Mouse (Mus musculus) heart, postnatal 4 days (tissue): ENCODE data around the gene Stard5. TPM values are rescaled to one million over a fixed set of nuclear protein-coding genes. Genes with fewer than 3 reads are reported as not detected.
A peak's percentile ranks its signal among the peaks of the same experiment; 100 is the strongest.

ENCODE experiments used
- DNase-seq: peaks from one replicate; pipeline ENCODE4 v3.0.0; 2021
- total RNA-seq, 2 experiments: library from RNA; stranded (reverse); gene quantifications; 2 replicates each; pipeline ENCODE4 v1.2.3; 2021

Gene Stard5
- total RNA-seq, 2 experiments from 2014 or later, result 27.5 to 28.8 TPM

DNA sequence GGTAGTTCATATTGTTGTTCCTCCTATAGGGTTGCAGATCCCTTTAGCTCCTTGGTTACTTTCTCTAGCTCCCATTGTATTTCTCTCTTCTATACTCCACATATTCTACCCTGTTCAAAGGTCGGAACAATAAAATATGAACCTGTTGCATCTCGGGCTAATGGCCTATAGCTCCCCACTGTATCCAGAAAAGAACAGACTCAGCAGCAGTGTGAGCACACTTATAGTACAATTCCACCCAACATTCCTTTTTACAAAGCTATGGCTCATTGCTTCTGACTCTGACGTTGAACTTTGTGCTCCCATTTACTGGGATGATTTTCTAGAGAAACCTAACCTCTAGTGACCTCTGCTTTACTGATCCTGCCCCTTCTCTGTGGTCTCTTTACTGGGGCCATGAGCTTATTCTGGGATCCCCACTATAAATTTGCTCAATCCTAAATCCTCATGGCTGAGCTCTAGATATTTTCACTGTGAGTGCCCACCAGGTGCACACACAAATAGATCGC is 34.4 kb downstream of the Stard5 start:
- DNase-seq, result no peak

DNA sequence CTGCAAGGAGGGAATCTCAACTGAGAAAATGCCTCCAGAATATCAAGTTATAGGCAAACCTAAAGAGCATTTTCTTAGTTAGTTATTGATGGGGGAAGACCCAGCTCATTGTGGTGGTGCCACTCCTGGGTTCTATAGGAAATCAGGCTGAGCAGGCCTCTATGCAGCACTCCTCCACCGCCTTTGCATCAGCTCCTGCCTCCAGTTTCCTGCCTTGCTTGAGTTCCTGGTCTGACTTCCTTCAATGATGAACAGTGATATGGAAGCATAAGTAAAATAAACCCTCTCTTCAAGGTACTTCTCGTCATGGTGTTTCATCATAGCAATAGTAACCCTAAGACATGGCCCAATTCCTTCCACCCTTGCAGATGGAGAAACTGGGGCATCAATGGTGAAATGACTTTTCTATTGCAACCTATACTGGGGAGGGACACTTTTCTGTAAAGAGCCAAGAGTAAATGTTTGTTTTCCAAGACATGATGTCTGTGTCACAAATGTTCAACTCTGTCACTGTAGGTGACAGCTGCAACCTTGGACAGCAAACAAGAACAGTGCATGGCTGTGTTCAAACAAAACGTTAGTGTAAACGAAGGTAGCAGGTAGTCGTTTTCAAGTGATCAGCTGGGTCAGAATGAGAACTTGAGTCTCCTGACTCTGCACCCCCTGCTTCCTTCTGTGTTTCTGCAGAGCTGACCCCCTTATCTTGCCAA is 36.3 kb downstream of the Stard5 start:
- no peak for DNase-seq

DNA sequence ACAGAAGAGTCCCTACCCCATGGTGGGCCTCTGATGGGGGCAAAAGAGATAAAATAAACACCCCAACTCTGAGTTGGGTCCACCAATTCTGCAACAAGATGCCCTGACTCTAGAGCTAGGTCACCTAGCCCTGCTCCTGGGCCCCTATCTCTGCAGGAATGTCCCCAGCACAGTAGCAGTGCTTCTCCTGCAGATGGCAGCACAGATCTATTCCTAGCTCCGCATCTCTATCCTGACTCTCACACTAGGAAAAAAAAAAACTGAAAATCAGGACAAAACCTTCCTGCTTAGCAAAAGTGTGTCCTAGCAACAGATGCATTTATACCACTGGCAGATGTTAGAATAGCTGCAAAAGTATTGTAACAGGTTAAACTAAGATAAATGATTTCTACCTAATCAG is 37.0 kb downstream of the Stard5 start:
- peak; percentile 80 for DNase-seq

DNA sequence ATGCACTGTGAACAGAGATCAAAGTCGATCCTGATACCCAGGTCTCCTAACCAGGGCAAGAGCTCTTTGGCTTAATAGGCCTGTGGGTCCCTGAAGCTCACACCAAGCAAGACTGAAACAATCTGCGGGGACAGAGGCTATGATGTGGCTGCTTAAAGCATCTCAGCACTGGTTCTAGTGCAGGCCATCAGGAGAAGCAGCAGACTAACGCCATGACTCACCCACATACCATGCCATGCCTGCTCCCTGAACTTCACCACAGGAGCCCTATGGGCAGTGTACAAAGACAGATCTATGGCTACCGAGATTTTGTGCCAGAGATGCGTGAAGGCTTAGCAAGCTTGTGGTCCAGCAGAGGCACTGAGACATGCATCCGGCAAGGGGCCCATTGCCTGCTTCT is 39.8 kb downstream of the Stard5 start:
- no peak for DNase-seq

DNA sequence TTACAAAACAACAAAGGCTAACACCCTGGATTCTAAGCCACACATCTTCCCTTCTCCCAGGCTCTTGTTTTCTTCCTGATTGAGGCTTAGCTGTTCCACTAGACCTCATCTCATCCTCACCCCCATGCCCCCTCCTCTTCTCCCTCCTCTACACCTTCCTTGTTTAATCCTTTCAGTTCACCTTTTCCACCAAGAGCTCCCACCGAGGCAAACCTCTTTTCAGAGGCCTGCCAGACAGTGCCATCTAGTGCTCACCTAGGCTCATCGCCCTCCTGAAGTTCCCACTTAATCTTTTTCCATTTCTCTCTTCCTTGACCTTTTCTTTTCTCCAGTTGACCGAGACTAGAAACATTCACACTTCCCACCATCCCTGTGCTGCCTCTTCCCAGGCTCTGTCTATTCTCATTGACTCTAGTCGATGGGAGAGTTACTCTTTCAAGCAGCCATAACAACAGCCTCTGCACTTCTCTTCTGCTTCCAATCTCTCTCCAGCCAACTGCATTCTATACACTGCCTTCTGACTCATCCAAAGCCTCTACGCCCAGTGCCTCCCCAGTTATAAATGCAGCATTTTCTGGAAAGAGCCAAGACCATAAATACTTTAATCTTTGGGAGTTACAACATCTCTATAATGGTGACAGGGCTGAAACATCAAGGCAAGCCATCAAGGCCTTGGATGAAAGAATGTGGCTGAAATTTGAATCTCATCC is 43.9 kb downstream of the Stard5 start:
- DNase-seq, result peak; percentile 33

DNA sequence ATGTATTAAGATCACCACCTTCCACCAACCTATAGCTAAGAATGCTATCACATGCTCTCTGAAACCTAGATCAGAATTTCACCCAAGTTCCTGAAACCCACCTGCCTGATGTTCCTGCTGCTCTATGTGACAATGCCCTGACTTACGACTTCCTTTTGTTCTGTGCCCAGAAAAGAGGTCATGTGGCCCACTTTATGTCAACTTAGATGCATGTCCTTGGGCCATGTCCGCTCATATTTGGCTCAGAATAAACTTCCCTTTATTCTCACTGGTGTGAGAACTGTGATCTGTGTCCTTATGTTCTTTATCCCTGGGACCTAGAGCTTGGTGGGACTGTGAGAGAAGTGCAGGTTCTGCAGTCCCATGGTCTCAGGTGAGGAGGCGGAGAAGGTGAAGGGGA is 45.5 kb downstream of the Stard5 start:
- DNase-seq, result no peak

DNA sequence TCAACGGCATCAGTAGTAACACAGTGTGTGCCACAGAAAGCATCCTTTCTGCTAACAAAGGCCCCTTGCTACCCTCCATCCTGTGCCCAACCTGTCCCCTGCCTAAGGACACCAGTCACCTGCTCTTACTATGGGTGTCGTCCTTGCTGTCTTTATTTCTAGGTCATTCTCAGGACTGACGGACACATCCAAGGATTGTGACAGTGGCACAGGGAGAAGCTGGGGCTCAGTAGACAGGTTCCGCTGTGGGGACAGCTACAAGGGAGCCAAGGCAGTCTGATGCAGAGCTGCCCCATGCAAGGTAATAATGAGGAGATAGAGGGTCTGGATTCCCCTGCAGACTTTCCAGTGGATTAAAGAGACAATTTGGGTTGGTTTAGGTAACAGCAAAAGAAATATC is 46.7 kb downstream of the Stard5 start:
- DNase-seq, result no peak

DNA sequence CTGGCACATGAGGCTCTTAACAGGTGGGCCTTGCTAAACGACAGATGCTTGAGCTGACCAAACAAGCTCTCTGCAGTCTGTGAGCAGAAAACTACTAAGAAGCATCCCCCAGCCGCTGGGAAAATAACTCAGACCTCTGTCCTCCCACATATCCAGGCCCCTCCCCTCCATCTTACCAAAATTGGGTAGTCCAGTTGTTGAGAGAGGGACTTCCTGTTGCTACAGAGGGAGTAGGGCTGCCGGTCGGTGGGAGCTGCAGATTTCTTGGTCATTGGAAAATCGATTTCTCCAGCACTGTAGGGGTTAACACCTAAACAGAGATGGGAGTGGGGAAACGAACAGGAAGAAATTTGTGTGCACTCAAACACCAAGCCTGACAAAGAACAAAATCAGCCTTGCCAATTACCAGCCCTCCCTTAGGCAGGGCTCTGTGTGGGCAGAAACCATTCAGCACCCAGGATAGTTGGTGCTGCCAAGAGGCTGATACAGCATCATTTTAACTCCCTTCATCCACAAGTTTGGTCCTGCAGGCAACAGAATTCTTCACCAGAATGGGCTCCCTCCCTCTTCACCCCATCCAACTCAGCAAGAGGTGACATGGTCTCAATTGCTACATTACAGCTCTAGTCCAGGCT is 51.0 kb downstream of the Stard5 start:
- DNase-seq, result no peak

DNA sequence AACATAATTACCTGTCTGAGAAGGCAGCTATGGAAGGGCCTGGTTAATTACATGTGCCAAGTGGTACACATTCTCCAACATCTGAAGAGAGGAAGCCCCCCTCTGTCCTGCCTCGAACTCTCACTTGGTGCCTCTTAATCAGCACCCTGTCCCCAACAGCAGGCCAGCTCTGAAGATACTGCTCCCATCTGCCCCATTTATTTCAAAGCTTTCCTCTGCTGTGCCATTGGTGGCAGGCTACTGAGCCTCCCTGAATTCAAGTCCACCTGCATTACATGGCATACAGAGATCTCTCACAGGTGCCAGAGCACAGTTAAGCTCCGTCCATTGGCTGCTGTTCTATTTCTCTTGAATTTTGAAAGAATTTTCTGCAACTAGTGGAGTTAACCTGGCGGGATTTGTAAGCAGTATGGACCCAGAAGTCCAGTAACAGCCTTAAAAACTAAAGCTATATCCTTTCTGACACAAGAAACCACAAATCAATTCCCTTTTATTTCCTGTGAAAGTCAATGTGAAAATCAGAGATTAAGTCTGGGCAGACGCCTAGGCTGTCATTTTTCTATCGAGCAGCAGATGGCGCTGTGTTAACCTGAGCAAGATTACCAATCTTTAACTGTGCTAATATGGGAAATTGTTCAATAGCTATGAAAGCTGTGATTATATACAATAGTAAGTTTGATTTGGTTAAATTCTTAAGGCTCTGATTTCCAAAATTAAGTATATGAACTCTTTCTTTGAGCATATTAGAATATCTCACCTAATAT is 63.9 kb downstream of the Stard5 start:
- peak; percentile 28 for DNase-seq

DNA sequence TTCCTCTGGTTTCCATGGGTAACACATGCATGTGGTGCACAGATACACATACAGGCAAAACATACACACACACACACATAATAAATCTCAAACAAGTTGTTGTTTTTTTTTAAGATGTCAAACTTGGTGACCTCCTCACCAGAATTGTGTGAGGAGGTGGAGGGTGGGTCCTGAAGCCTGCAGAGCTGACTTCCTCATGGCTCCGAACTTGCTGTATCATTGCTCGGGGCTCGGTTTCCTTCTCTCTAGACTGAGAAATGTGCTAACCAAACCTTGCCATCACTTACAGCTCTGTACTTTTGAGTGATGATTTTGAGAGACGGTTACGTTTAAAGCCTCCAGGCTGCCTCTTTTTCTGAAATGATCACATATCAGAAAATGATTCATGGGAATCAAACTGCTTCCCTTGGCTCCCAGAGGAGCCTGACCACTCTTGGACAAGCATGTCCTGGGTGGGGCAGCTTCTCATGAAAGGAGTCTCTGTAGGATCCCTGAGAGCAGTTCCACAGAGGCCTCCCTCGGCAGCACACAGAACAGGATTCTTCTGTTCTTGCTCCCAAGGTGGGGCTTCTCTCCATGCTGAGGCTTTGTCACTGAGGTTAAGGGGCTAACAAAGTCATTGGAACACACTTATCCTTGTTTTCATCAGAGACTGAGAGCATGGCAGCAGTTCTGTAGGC is 67.4 kb downstream of the Stard5 start:
- DNase-seq, result no peak

Other genes starting within 250 kb of the Stard5 start
- 1 to 10 TPM; 2.3 to 2.4 TPM for gene Tmc3, start 47.0 kb upstream of the Stard5 start, total RNA-seq
- 1 to 10 TPM; 4.5 to 5.5 TPM for gene Il16, start 113.8 kb downstream of the Stard5 start, total RNA-seq
- under 1 TPM; 0.52 to 0.65 TPM for gene Cfap161, start 162.9 kb downstream of the Stard5 start, total RNA-seq